Mouse (Mus musculus): Measurements from ENCODE around the gene Polr3h.

- TF ChIP-seq TAL1 (IDR thresholded peaks at IDR 0.05; ENCODE audit: low read length) (no peak), GATA1 (IDR thresholded peaks at IDR 0.05; ENCODE audit: low read length) (no peak)
Observed at GRCm38 (mm10) chr15:81966062-81966829, 40.2 kb upstream of the Polr3h start.
